Mouse (Mus musculus) liver, embryonic 16.5 days (tissue): Measurements from ENCODE around the gene Gdpd5. TPM values are rescaled to one million over a fixed set of nuclear protein-coding genes. Genes with fewer than 3 reads are reported as not detected.

Source experiments
- polyA plus RNA-seq: library from polyadenylated mRNA; unstranded; fragments of >200 nt; fragmentation: Nextera tagmentation; extraction: Ambion mirVana; gene quantifications from 2 replicates; pipeline ENCODE4 v1.2.1, GENCODE M21; 2015

The Gdpd5 gene
- polyA plus RNA-seq, 1 experiment from 2014 or later: 2.1 TPM

Other genes with a start within 250 kb of the Gdpd5 start
- gene Uvrag, start 240.3 kb upstream of the Gdpd5 start, polyA plus RNA-seq: 7.6 and 8.2 TPM in 2 replicates
- gene Dgat2, start 198.7 kb upstream of the Gdpd5 start, polyA plus RNA-seq: 168 and 194 TPM in 2 replicates
- gene Mogat2, start 142.8 kb upstream of the Gdpd5 start, polyA plus RNA-seq: 23.8 and 24.9 TPM in 2 replicates
- 0.07 TPM in 1 of 2 replicates, not detected in the other for gene Map6, start 114.0 kb upstream of the Gdpd5 start, polyA plus RNA-seq
- gene Serpinh1, start 28.2 kb upstream of the Gdpd5 start, polyA plus RNA-seq: 68.7 and 72.1 TPM in 2 replicates
- 0.15 TPM in 1 of 2 replicates, not detected in the other for gene Klhl35, start 84.6 kb downstream of the Gdpd5 start, polyA plus RNA-seq
- 400 and 448 TPM in 2 replicates for gene Rps3, start 102.3 kb downstream of the Gdpd5 start, polyA plus RNA-seq
- gene Arrb1, start 154.1 kb downstream of the Gdpd5 start, polyA plus RNA-seq: 92.8 and 95.7 TPM in 2 replicates
- 0.39 and 0.47 TPM in 2 replicates for gene Tpbgl, start 245.7 kb downstream of the Gdpd5 start, polyA plus RNA-seq